Mouse (Mus musculus) limb, embryonic 10.5 days (tissue): ENCODE results near the gene Foxj1. TPM values are rescaled to one million over a fixed set of nuclear protein-coding genes. Genes with fewer than 3 reads are reported as not detected.
"Not testable (repeated sequence)": the region's sequence is repeated elsewhere in the genome, so short reads cannot be mapped to it uniquely, and the experiment has no call there.

ENCODE experiments used
- DNase-seq: peaks from one replicate; pipeline ENCODE4 v3.0.0-alpha.2; 2017; ENCODE audit warnings: low spot score
- H3K27ac ChIP-seq: fragments of 300-500 bp; sonication (generic); 2 replicates; pipeline ENCODE4 v1.5.1; 2016; ENCODE audit warnings: mild to moderate bottlenecking
- H3K27me3 ChIP-seq: fragments of 300-500 bp; sonication (generic); 2 replicates; pipeline ENCODE4 v1.6.1; 2016; ENCODE audit warnings: low read depth, mild to moderate bottlenecking; ENCODE audit not compliant: poor library complexity, severe bottlenecking
- H3K36me3 ChIP-seq: fragments of 300-500 bp; sonication (generic); 2 replicates; pipeline ENCODE4 v1.6.1; 2016; ENCODE audit warnings: mild to moderate bottlenecking, moderate library complexity
- H3K4me1 ChIP-seq: fragments of 300-500 bp; sonication (generic); 2 replicates; pipeline ENCODE4 v1.6.1; 2016
- H3K4me3 ChIP-seq: fragments of 300-500 bp; sonication (generic); 2 replicates; pipeline ENCODE4 v1.5.1; 2016; ENCODE audit warnings: mild to moderate bottlenecking, moderate library complexity
- H3K9me3 ChIP-seq: fragments of 300-500 bp; sonication (generic); replicated peaks from 2 replicates; pipeline ENCODE4 v1.6.1; 2016; ENCODE audit warnings: mild to moderate bottlenecking
- WGBS: fragments of 180-500 bp; shearing (Covaris S2); methylation state at CpG from one replicate; pipeline ENCODE4 v1.1.7; 2016; 5-methylcytosine and 5-hydroxymethylcytosine counted together
- polyA plus RNA-seq: library from polyadenylated mRNA; unstranded; fragments of >200 nt; fragmentation: Nextera tagmentation; extraction: Ambion mirVana; gene quantifications from 2 replicates; pipeline ENCODE4 v1.2.1, GENCODE M21; 2016

The Foxj1 gene
- polyA plus RNA-seq, 1 experiment from 2014 or later: 0.68 TPM

GRCm38 (mm10) chr11:116362015-116362414, 26.8 kb upstream of the Foxj1 start:
- Histone ChIP-seq H3K27me3 (no peaks in the 10 kb centered on the region), H3K4me3 (no peak overlapping the region), H3K36me3 (peaks cover 15% of the 10 kb centered on the region), H3K4me1 (peaks cover 13% of the 10 kb centered on the region), H3K9me3 (no peaks in the 10 kb centered on the region), H3K27ac (no peak overlapping the region)
- no peak for DNase-seq
- 56% methylated on average over 11 of the region's 11 CpGs for WGBS

- H3K4me3 ChIP-seq, H3K9me3 ChIP-seq, DNase-seq, H3K27me3 ChIP-seq, H3K27ac ChIP-seq: not testable (repeated sequence)
- Histone ChIP-seq H3K36me3 (peaks cover 15% of the 10 kb centered on the region), H3K4me1 (peaks cover 13% of the 10 kb centered on the region)
- 98% methylated on average over 5 of the region's 5 CpGs for WGBS
Measured at GRCm38 (mm10) chr11:116360915-116361314, 25.7 kb upstream of the Foxj1 start.

- WGBS: 89% methylated on average over 12 of the region's 12 CpGs
- Histone ChIP-seq H3K27ac (no peak overlapping the region), H3K4me3 (no peak overlapping the region), H3K9me3 (no peaks in the 10 kb centered on the region), H3K4me1 (peaks cover 3% of the 10 kb centered on the region; the same call in 1 of the 2 replicates), H3K27me3 (no peaks in the 10 kb centered on the region), H3K36me3 (peaks cover 25% of the 10 kb centered on the region)
- no peak for DNase-seq
Measured at GRCm38 (mm10) chr11:116359652-116360051, 24.5 kb upstream of the Foxj1 start.

GRCm38 (mm10) chr11:116358926-116359637, 23.9 kb upstream of the Foxj1 start:
- Histone ChIP-seq H3K4me3 (no peak overlapping the region), H3K27me3 (no peaks in the 10 kb centered on the region), H3K9me3 (no peaks in the 10 kb centered on the region), H3K4me1 (peaks cover 3% of the 10 kb centered on the region; the same call in 1 of the 2 replicates), H3K36me3 (peaks cover 31% of the 10 kb centered on the region), H3K27ac (no peak overlapping the region)
- no peak for DNase-seq
- 71% methylated on average over 15 of the region's 15 CpGs for WGBS

- 29% methylated on average over 17 of the region's 17 CpGs for WGBS
Measured at GRCm38 (mm10) chr11:116354521-116354920, 19.3 kb upstream of the Foxj1 start.

GRCm38 (mm10) chr11:116353535-116353934, 18.3 kb upstream of the Foxj1 start:
- Histone ChIP-seq H3K9me3 (no peaks in the 10 kb centered on the region), H3K27me3 (no peaks in the 10 kb centered on the region), H3K27ac (no peak overlapping the region), H3K4me3 (no peak overlapping the region), H3K36me3 (peaks cover 28% of the 10 kb centered on the region), H3K4me1 (no peaks in the 10 kb centered on the region; the same call in 1 of the 2 replicates)
- DNase-seq: no peak
- WGBS: 94% methylated on average over 8 of the region's 8 CpGs

More at GRCm38 (mm10) chr11:116354521-116354920, 19.3 kb upstream of the Foxj1 start:
- no peaks in the 10 kb centered on the region for H3K27me3 ChIP-seq
- no peaks in the 10 kb centered on the region for H3K9me3 ChIP-seq
- H3K36me3 ChIP-seq: peaks cover 32% of the 10 kb centered on the region
- peaks cover under 1% of the 10 kb centered on the region; the same call in 1 of the 2 replicates for H3K4me1 ChIP-seq
- no peak overlapping the region for H3K27ac ChIP-seq
- no peak overlapping the region for H3K4me3 ChIP-seq
- no peak for DNase-seq

- Histone ChIP-seq H3K27me3 (no peaks in the 10 kb centered on the region), H3K36me3 (peaks cover 46% of the 10 kb centered on the region), H3K4me1 (peaks cover 5% of the 10 kb centered on the region; the same call in 1 of the 2 replicates), H3K9me3 (no peaks in the 10 kb centered on the region), H3K27ac (no peak overlapping the region), H3K4me3 (no peak overlapping the region)
- 87% methylated on average over 5 of the region's 5 CpGs for WGBS
- no peak for DNase-seq
Measured at GRCm38 (mm10) chr11:116351294-116351693, 16.1 kb upstream of the Foxj1 start.

- H3K36me3 ChIP-seq: peaks cover 49% of the 10 kb centered on the region
- no peaks in the 10 kb centered on the region for H3K9me3 ChIP-seq
- H3K4me1 ChIP-seq: peaks cover 10% of the 10 kb centered on the region; the same call in 1 of the 2 replicates
- no peak for DNase-seq
- no peak overlapping the region for H3K27ac ChIP-seq
- no peak overlapping the region for H3K4me3 ChIP-seq
- no peaks in the 10 kb centered on the region for H3K27me3 ChIP-seq
- WGBS: 76% methylated on average over 5 of the region's 5 CpGs
Measured at GRCm38 (mm10) chr11:116347955-116348354, 12.8 kb upstream of the Foxj1 start.

- WGBS: 76% methylated on average over 7 of the region's 7 CpGs
- H3K36me3 ChIP-seq: peaks cover 49% of the 10 kb centered on the region
Measured at GRCm38 (mm10) chr11:116347012-116347411, 11.8 kb upstream of the Foxj1 start.

GRCm38 (mm10) chr11:116342069-116342791, 7.0 kb upstream of the Foxj1 start:
- H3K4me1 ChIP-seq: 0 out of 2 replicates have a peak, but pooled peaks cover 11% of the 10 kb centered on the region
- DNase-seq: no peak
- no peak overlapping the region for H3K4me3 ChIP-seq
- peaks cover 16% of the 10 kb centered on the region for H3K27me3 ChIP-seq
- no peak overlapping the region for H3K27ac ChIP-seq
- H3K36me3 ChIP-seq: peaks cover 42% of the 10 kb centered on the region
- WGBS: 81% methylated on average over 25 of the region's 25 CpGs
- H3K9me3 ChIP-seq: no peaks in the 10 kb centered on the region

More at GRCm38 (mm10) chr11:116347012-116347411, 11.8 kb upstream of the Foxj1 start:
- H3K4me1 ChIP-seq: peaks cover 10% of the 10 kb centered on the region; the same call in 1 of the 2 replicates
- DNase-seq: no peak
- H3K27ac ChIP-seq: peak overlapping the region; percentile 30; the same call in 1 of the 2 replicates
- H3K9me3 ChIP-seq: no peaks in the 10 kb centered on the region
- no peak overlapping the region for H3K4me3 ChIP-seq
- H3K27me3 ChIP-seq: no peaks in the 10 kb centered on the region

GRCm38 (mm10) chr11:116337531-116337930, 2.3 kb upstream of the Foxj1 start:
- H3K27me3 ChIP-seq: peaks cover 60% of the 10 kb centered on the region
- no peak for DNase-seq
- H3K27ac ChIP-seq: no peak overlapping the region
- H3K36me3 ChIP-seq: peaks cover 9% of the 10 kb centered on the region
- no peaks in the 10 kb centered on the region for H3K9me3 ChIP-seq
- peaks cover 51% of the 10 kb centered on the region for H3K4me1 ChIP-seq
- 82% methylated on average over 6 of the region's 6 CpGs for WGBS
- no peak overlapping the region for H3K4me3 ChIP-seq

- no peak for DNase-seq
- H3K9me3 ChIP-seq: no peaks in the 10 kb centered on the region
- H3K36me3 ChIP-seq: peaks cover 9% of the 10 kb centered on the region
- 32% methylated on average over 12 of the region's 12 CpGs for WGBS
- no peak overlapping the region for H3K4me3 ChIP-seq
- H3K27me3 ChIP-seq: peaks cover 65% of the 10 kb centered on the region
- peaks cover 56% of the 10 kb centered on the region for H3K4me1 ChIP-seq
- 0 out of 2 replicates have a peak overlapping the region, but pooled peaks have one; percentile 38 for H3K27ac ChIP-seq
Measured at GRCm38 (mm10) chr11:116337000-116337399, 1.8 kb upstream of the Foxj1 start.

- 87% methylated on average over 4 of the region's 4 CpGs for WGBS
- DNase-seq: no peak
- Histone ChIP-seq H3K27me3 (peaks cover 71% of the 10 kb centered on the region), H3K9me3 (no peaks in the 10 kb centered on the region), H3K36me3 (peaks cover 9% of the 10 kb centered on the region), H3K4me1 (peaks cover 62% of the 10 kb centered on the region), H3K27ac (no peak overlapping the region), H3K4me3 (peak overlapping the region; percentile 67)
Measured at GRCm38 (mm10) chr11:116336393-116336792, 1.2 kb upstream of the Foxj1 start.
